Mouse (Mus musculus) heart, embryonic 11.5 days (tissue): Measurements from ENCODE around the gene Trim71. TPM values are rescaled to one million over a fixed set of nuclear protein-coding genes. Genes with fewer than 3 reads are reported as not detected.

Source experiments
- ATAC-seq: fragments of 200-750 bp; cut with Nextera tagmentation; replicated peaks from 2 replicates; pipeline ENCODE4 v1.8.0; 2017; ENCODE audit warnings: moderate library complexity; ENCODE audit not compliant: insufficient number of reproducible peaks, low FRiP score, low TSS enrichment
- H3K27ac ChIP-seq: fragments of 300-500 bp; sonication (generic); 2 replicates; pipeline ENCODE4 v1.5.1; 2014; ENCODE audit warnings: mild to moderate bottlenecking, low read depth, low read length
- H3K27me3 ChIP-seq: fragments of 300-500 bp; sonication (generic); 2 replicates; pipeline ENCODE4 v1.6.1; 2014; ENCODE audit warnings: mild to moderate bottlenecking, low read length, mixed read lengths; ENCODE audit not compliant: control insufficient read depth, insufficient read depth
- H3K36me3 ChIP-seq: fragments of 300-500 bp; sonication (generic); 2 replicates; pipeline ENCODE4 v1.6.1; 2014; ENCODE audit warnings: mild to moderate bottlenecking, low read length, moderate library complexity, mixed read lengths; ENCODE audit not compliant: control insufficient read depth, insufficient read depth
- H3K4me1 ChIP-seq: fragments of 300-500 bp; sonication (generic); 2 replicates; pipeline ENCODE4 v1.6.1; 2014; ENCODE audit warnings: low read length; ENCODE audit not compliant: control insufficient read depth, insufficient read depth
- H3K4me2 ChIP-seq: fragments of 300-500 bp; sonication (generic); 2 replicates; pipeline ENCODE4 v1.6.1; 2014; ENCODE audit warnings: mild to moderate bottlenecking, moderate library complexity
- H3K4me3 ChIP-seq: fragments of 300-500 bp; sonication (generic); 2 replicates; pipeline ENCODE4 v1.5.1; 2014; ENCODE audit warnings: low read depth, low read length
- H3K9ac ChIP-seq: fragments of 300-500 bp; sonication (generic); 2 replicates; pipeline ENCODE4 v1.6.1; 2014; ENCODE audit warnings: mild to moderate bottlenecking, low read depth, low read length, moderate library complexity
- H3K9me3 ChIP-seq: fragments of 300-500 bp; sonication (generic); replicated peaks from 2 replicates; pipeline ENCODE4 v1.6.1; 2016; ENCODE audit warnings: low read length; ENCODE audit not compliant: control insufficient read depth
- WGBS: fragments of 180-500 bp; shearing (Covaris S2); extraction: QIAGEN DNeasy Blood & Tissue Kit; methylation state at CpG from one replicate; pipeline ENCODE4 v1.1.7; 2014; ENCODE audit not compliant: insufficient replicate concordance; 5-methylcytosine and 5-hydroxymethylcytosine counted together
- polyA plus RNA-seq: library from polyadenylated mRNA; unstranded; fragments of >200 nt; fragmentation: Nextera tagmentation; extraction: Ambion mirVana; gene quantifications from 2 replicates; pipeline ENCODE4 v1.2.1, GENCODE M21; 2014

The Trim71 gene
- polyA plus RNA-seq, result 1.00 and 1.1 TPM in 2 replicates

- peaks cover 17% of the 10 kb centered on the region; the same call in 1 of the 2 replicates for H3K27me3 ChIP-seq
- H3K4me1 ChIP-seq, result peaks cover 6% of the 10 kb centered on the region
- peak within 1 kb of the TSS; percentile 67 for H3K4me3 ChIP-seq
- H3K36me3 ChIP-seq, result no peaks in the 10 kb centered on the region
- no peaks in the 10 kb centered on the region for H3K9me3 ChIP-seq
- peak within 1 kb of the TSS; percentile 84 for H3K9ac ChIP-seq
- H3K27ac ChIP-seq, result peak within 1 kb of the TSS; percentile 82
- peak within 1 kb of the TSS; percentile 84 for H3K4me2 ChIP-seq
- under 1% methylated on average over 89 of the region's 91 CpGs for WGBS
- ATAC-seq, result 0 out of 2 replicates have a peak, but pooled peaks have one; percentile 33
These were observed at the start of gene Trim71 for GRCm38 (mm10) chr9:114563761-114564606. TSS of gene Trim71 (minus strand) at chr9:114564369.

DNA sequence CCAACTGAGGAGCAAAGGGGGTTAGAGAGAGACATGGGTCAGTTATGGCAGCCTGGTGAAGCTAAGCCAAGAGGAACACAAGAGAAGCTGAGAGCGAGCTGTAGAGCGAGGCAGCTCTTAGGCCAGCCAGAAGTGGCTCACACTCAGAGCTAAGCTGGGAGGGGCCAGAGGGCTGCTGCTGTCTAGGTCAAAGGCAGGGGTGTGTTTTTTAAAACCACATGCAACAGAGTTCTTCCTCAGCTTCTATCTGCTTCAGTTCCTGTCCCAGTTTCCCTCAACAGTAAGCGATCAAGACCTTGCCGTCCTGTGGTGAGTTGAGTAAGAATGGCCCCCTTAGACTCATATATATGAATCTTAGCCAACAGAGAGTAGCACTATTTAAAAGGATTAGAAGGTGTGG is 48.9 kb upstream of the Trim71 start:
- ATAC-seq, result no peak
- Histone ChIP-seq H3K36me3 (peaks cover 36% of the 10 kb centered on the region), H3K9me3 (no peaks in the 10 kb centered on the region), H3K4me2 (no peak overlapping the region), H3K9ac (no peak overlapping the region), H3K27ac (no peak overlapping the region), H3K4me1 (no peaks in the 10 kb centered on the region), H3K27me3 (no peaks in the 10 kb centered on the region), H3K4me3 (no peak overlapping the region)
- WGBS, result 90% methylated on average over 4 of the region's 4 CpGs

DNA sequence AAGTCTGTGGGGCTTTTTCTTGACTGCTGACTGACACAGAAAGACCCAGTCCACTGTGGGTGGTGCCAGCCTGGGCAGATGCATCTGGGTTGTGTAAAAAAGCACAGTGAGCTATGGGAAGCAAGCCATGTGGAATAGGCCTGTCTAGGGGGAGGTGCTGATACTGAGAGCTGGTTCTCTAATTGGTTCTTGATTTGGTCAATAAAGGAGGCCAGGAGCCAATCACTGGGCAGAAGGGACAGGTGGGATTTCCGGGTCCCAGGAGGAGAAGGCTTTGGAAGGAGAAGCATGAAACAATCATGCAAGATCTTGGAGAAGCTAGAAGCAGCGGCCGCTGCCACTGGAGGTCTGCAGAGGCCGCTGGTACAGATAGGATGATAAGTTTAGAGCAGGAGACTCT is 48.4 kb upstream of the Trim71 start:
- H3K27me3 ChIP-seq, result no peaks in the 10 kb centered on the region
- H3K9me3 ChIP-seq, result no peaks in the 10 kb centered on the region
- no peak overlapping the region for H3K27ac ChIP-seq
- no peaks in the 10 kb centered on the region for H3K4me1 ChIP-seq
- H3K4me3 ChIP-seq, result no peak overlapping the region
- peaks cover 36% of the 10 kb centered on the region for H3K36me3 ChIP-seq
- WGBS, result 82% methylated on average over 4 of the region's 4 CpGs
- no peak for ATAC-seq
- H3K4me2 ChIP-seq, result no peak overlapping the region
- H3K9ac ChIP-seq, result no peak overlapping the region

DNA sequence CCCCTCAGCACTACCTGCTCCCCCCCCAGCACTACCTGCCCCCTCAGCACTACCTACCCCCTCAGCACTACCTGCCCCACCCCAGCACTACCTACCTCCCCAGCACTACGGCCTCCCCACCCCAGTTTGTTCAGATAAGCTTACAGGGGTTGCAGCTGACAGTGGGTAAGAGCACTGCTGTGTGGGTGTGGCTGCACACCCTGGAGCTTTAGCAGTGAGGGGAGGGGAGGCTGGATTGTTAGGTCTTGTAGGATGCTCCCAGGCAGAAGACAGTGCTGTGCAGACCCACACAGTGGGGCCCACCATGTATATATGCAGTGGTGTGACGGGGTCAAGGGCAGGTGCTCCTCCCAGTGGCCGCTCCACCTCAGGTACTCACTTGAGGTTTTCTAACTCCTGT is 46.1 kb upstream of the Trim71 start:
- peaks cover 35% of the 10 kb centered on the region for H3K36me3 ChIP-seq
- ATAC-seq, result no peak
- 70% methylated on average over 3 of the region's 3 CpGs for WGBS
- no peak overlapping the region for H3K27ac ChIP-seq
- H3K9me3 ChIP-seq, result no peaks in the 10 kb centered on the region
- H3K9ac ChIP-seq, result no peak overlapping the region
- H3K4me1 ChIP-seq, result no peaks in the 10 kb centered on the region
- H3K27me3 ChIP-seq, result no peaks in the 10 kb centered on the region
- no peak overlapping the region for H3K4me2 ChIP-seq
- H3K4me3 ChIP-seq, result no peak overlapping the region

DNA sequence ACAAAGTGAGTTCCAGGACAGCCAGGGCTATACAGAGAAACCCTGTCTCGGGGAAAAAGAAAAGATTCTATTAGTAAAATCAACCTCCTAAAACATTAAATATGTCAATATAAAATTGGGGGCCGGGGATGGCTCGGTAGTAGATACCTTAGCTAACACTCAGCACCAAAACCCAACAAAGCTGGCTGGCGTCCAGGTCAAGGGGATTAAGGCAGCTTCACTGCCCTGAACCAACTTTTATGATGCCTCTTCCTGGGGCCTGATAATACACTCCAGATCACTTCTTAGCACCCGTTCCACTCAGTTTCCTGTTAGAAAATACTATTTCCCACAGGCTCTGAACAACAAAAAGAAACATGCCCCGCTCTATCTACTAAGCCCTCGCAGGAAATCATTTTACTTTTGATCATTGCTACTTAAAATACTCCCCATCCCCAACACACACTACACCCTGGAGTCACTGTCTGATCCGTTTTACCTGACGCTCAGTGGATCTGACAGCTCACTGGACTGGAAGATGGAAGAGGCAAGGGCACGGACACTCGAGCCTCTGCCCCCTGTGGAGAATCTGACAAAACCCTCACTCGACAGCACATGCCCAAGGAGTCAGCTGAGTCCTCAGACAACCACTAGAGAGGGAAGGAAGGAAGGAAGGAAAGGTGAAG is 39.8 kb upstream of the Trim71 start:
- no peak overlapping the region for H3K27ac ChIP-seq
- no peak for ATAC-seq
- H3K4me3 ChIP-seq, result no peak overlapping the region
- no peak overlapping the region for H3K4me2 ChIP-seq
- no peak overlapping the region for H3K9ac ChIP-seq
- no peaks in the 10 kb centered on the region for H3K4me1 ChIP-seq
- H3K36me3 ChIP-seq, result peaks cover 13% of the 10 kb centered on the region
- no peaks in the 10 kb centered on the region for H3K9me3 ChIP-seq
- no peaks in the 10 kb centered on the region for H3K27me3 ChIP-seq
- 65% methylated on average over 12 of the region's 12 CpGs for WGBS

DNA sequence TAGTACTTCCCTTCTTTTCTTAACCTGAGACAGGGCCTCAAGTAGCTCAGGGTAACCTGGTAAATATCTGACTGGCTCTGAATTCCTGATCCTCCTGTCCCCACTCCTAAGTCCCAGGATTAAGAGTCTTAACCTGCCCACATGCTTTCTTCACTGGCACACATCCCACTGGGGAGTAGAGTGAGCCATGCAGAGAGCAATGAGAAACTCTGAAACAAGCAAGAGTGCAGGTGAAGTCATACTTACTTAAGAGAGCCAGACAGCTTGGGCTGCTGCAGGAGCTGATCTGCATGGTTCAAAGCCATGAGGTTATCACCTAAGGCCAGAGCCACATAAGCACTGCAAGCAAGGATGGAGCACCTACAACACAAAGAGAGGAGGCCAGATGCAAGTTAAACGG is 36.9 kb upstream of the Trim71 start:
- 50% methylated on average over 1 of the region's 1 CpGs for WGBS
- no peak for ATAC-seq
- Histone ChIP-seq H3K9ac (no peak overlapping the region), H3K4me1 (no peaks in the 10 kb centered on the region), H3K27me3 (no peaks in the 10 kb centered on the region), H3K4me2 (no peak overlapping the region), H3K4me3 (no peak overlapping the region), H3K36me3 (peaks cover 5% of the 10 kb centered on the region; the same call in 1 of the 2 replicates), H3K9me3 (no peaks in the 10 kb centered on the region), H3K27ac (no peak overlapping the region)

DNA sequence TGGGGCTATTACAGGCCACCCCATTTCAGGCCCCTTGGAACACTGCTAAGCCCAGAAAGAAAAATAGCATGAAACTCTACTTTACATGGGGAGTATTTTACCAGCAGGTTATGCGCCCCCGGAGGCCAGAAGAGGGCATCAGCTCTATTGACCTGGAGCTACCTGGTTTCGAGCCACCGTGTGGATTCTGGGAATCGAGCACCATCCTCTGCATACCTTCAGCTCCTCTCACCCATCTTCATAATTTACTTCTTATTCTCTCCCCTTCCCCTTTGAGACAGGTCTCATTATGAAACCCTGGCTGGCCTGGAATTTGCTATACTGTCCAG is 20.8 kb upstream of the Trim71 start:
- Histone ChIP-seq H3K4me2 (no peak overlapping the region), H3K4me3 (no peak overlapping the region; the same call in 1 of the 2 replicates), H3K27ac (no peak overlapping the region), H3K27me3 (no peaks in the 10 kb centered on the region), H3K36me3 (no peaks in the 10 kb centered on the region; the same call in 1 of the 2 replicates), H3K9ac (no peak overlapping the region), H3K9me3 (no peaks in the 10 kb centered on the region), H3K4me1 (peaks cover 4% of the 10 kb centered on the region; the same call in 1 of the 2 replicates)
- ATAC-seq, result no peak
- WGBS, result 38% methylated on average over 5 of the region's 5 CpGs

GRCm38 (mm10) chr9:114584183-114585016 is 20.2 kb upstream of the Trim71 start:
- 7% methylated on average over 31 of the region's 31 CpGs for WGBS
- no peak for ATAC-seq
- H3K4me3 ChIP-seq, result peak overlapping the region; percentile 46
- H3K27ac ChIP-seq, result peak overlapping the region; percentile 54; the same call in 1 of the 2 replicates
- peak overlapping the region; percentile 66; the same call in 1 of the 2 replicates for H3K9ac ChIP-seq
- H3K4me1 ChIP-seq, result peaks cover 4% of the 10 kb centered on the region; the same call in 1 of the 2 replicates
- H3K36me3 ChIP-seq, result no peaks in the 10 kb centered on the region; the same call in 1 of the 2 replicates
- peak overlapping the region; percentile 86 for H3K4me2 ChIP-seq
- H3K9me3 ChIP-seq, result no peaks in the 10 kb centered on the region
- H3K27me3 ChIP-seq, result no peaks in the 10 kb centered on the region
